Mouse (Mus musculus) gastrocnemius, postnatal 36 days (tissue): Measurements from ENCODE around the gene Mrgprx1. TPM values are rescaled to one million over a fixed set of nuclear protein-coding genes. Genes with fewer than 3 reads are reported as not detected.

Experiments
- DNase-seq, 2 experiments: peaks; one replicate each; pipeline ENCODE4 v3.0.0; 2022
- intact Hi-C: fragments of 180-260 bp; cut with DNase I; formaldehyde crosslinking; loops from one replicate; pipeline ENCODE4 v1.15.1; 2025
- long read RNA-seq, 2 experiments: library from polyadenylated mRNA; stranded (forward); transcript quantifications; one replicate each; pipeline ENCODE4 v2.0.0; 2021
- total RNA-seq, 2 experiments: library from RNA; stranded (reverse); gene quantifications; 2 replicates each; pipeline ENCODE4 v1.2.3; 2021

Mrgprx1 gene
- total RNA-seq = not detected
- long read RNA-seq, experiment 1 = 0 reads
- long read RNA-seq, experiment 2 = 0 reads

- intact Hi-C loops = no loop called here
- DNase-seq = no peak
These were observed at the start of gene Mrgprx1 for GRCm38 (mm10) chr7:48027497-48027896. Gene Mrgprx1, minus strand, starts transcription at chr7:48027597.

- intact Hi-C loops = no loop called here
- no peak for DNase-seq
These were observed 48.1 kb upstream of the Mrgprx1 start for GRCm38 (mm10) chr7:48075521-48075920.

GRCm38 (mm10) chr7:48046475-48047185, 19.2 kb upstream of the Mrgprx1 start:
- DNase-seq = no peak
- intact Hi-C loops = no loop called here

- no peak for DNase-seq
- intact Hi-C loops = no loop called here
These were observed 16.6 kb upstream of the Mrgprx1 start for GRCm38 (mm10) chr7:48044046-48044445.

GRCm38 (mm10) chr7:48017874-48018273, 9.5 kb downstream of the Mrgprx1 start:
- intact Hi-C loops = no loop called here
- DNase-seq = no peak

- intact Hi-C loops = no loop called here
- DNase-seq = no peak
These were observed 31.7 kb downstream of the Mrgprx1 start for GRCm38 (mm10) chr7:47995689-47996088.

DNA sequence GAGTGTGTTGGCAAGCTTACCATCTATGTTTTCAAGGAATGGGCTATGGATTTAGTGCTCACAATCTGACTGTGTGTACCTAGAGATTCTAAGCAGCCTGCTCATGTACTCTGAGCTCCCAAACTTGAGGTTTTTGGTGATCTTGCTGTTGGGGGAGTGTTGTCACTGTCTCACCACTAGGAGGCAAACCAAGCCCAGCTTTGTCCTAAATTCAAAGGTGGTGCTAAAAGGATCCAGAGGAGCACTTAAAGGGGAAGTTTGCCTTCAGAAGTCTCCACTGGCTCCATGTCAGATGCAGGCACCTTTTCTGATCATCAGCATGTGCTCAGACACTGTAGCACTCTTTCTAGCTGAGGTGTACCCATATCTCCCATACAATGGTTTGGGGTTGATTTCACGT, 40.6 kb downstream of the Mrgprx1 start:
- no peak for DNase-seq
- intact Hi-C loops = no loop called here

DNA sequence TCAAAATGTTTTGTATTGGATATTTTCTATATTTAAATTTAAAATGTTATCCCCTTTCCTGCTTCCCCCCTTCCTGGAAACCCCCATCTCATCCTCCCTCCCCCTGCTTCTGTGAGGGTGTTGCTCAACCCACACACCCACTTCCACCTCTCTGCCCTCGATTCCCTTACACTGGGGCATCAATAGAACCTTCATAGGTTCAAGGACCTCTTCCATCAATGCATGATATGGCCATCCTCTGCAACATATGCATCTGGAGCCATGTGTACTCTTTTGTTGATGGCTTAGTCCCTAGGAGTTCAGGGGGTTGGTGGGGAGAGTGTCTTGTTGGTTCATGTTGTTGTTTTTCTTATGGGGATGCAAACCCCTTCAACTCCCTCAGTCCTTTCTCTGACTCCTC, 45.4 kb downstream of the Mrgprx1 start, which contains the start of gene Mrgpra4:
Gene Mrgpra4 (minus strand): TSS at position 101 of the 400 bp plus-strand sequence.
- intact Hi-C loops = no loop called here
- DNase-seq = no peak

Other genes starting within 250 kb of the Mrgprx1 start
- not detected for gene Mrgpra4, start 45.5 kb downstream of the Mrgprx1 start, total RNA-seq
- not detected for gene Mrgprb5, start 141.4 kb upstream of the Mrgprx1 start, total RNA-seq
- not detected for gene Mrgprb4, start 171.7 kb upstream of the Mrgprx1 start, total RNA-seq